Mouse (Mus musculus): ENCODE results near the gene Ntrk1.

DNA sequence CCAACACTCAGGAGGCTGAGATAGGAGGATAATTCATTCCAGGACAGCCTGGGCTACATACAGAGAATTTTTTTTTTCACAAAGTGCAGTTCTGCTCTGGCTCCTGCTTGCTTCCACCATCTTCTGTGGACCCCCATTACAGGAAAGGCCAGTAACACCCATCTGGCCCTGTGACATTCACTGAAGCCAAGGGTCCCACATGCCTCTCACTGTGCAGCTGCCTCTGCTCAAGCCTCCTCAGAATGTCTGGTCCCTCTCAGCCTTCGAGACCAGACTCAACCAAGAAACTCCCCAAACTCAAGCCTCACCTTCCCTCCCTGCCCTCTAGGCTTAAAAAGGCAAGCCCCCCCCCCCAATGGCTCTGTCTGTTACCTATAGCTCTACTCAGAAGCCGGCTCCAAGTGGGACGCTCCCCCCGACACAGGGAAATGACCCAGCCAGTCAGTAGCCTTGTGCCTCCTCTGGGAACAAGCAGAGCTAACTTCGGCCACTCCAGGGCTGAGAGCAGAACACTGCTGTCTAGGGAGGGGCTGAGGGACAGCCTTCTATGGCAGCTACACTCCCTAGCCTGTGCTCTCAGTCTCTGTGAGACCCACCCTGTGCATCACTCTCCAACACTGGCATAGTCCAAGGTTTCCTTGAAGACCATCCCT, 29.2 kb downstream of the Ntrk1 start:
- no peak for TF ChIP-seq CTCF (IDR thresholded peaks at IDR 0.05; ENCODE audit: low read depth, low read length)
- no peak for TF ChIP-seq POLR2A (IDR thresholded peaks at IDR 0.05; ENCODE audit: extremely low read depth, insufficient read depth, low read length)
